ENCODE assay signal across 36 mouse cellular contexts in genomic region chr12:104053995-104054394, GRCm38 (mm10). TPM values are rescaled to one million over a fixed set of nuclear protein-coding genes. Genes with fewer than 3 reads are reported as not detected.
A peak's percentile ranks its signal among the peaks of the same experiment; 100 is the strongest.
DNase-seq lines count a peak whose midpoint lies in the region; ATAC-seq and TF ChIP-seq lines count a peak whose summit lies in the region.
"Had no signal": no experiment of that assay in that cellular context is flagged by ENCODE, and none has a peak within 500 bp of the region (broad histone marks: within the 10 kb centered on the region; RNA-seq: fewer than 3 reads in every experiment).

No protein-coding gene starts in this region.

- no peak for TF ChIP-seq CTCF in heart, postnatal 0 days (IDR thresholded peaks at IDR 0.05; ENCODE audit: low read depth)
- no peak for TF ChIP-seq CTCF in Patski (IDR thresholded peaks at IDR 0.05)

- no peak overlapping the region for H3K9ac ChIP-seq in heart, postnatal 0 days (replicated peaks; ENCODE audit: low read depth, low read length)
- H3K9ac ChIP-seq in heart, embryonic 12.5 days: no peak overlapping the region
- H3K9ac ChIP-seq: embryonic facial prominence, embryonic 13.5 days; hindbrain, embryonic 14.5 days; limb, embryonic 15.5 days; liver, embryonic 13.5 days; midbrain, embryonic 12.5 days; neural tube, embryonic 15.5 days had no signal

- CTCF ChIA-PET in Patski (lab: Charles Lee): no interaction called here

- no peaks in the 10 kb centered on the region for H3K79me2 ChIP-seq in myocyte (ENCODE audit: control insufficient read depth, insufficient read depth)

- POLR2A ChIA-PET in Patski (lab: Charles Lee): no interaction called here

- H3K4me3 ChIP-seq in heart, postnatal 0 days (ENCODE audit: low read depth, low read length): no peak overlapping the region
- no peak overlapping the region for H3K4me3 ChIP-seq in heart, embryonic 12.5 days
- H3K4me3 ChIP-seq in myocyte: no peak overlapping the region
- H3K4me3 ChIP-seq: embryonic facial prominence, embryonic 13.5 days; erythroblast, embryonic 14.5 days; gastrocnemius, adult 2 months; limb, embryonic 10.5 days; limb, embryonic 15.5 days; liver, embryonic 13.5 days; megakaryocyte, embryonic 14.5 days; midbrain, embryonic 12.5 days; neural tube, embryonic 15.5 days had no signal

- no peak for ATAC-seq in heart, postnatal 0 days (ENCODE audit: insufficient read depth, low read depth)
- ATAC-seq in heart, embryonic 12.5 days (ENCODE audit: insufficient number of reproducible peaks, low FRiP score): no peak
- peak; percentile 53 for ATAC-seq in Patski
- ATAC-seq in cerebellum, adult (ENCODE audit: insufficient number of reproducible peaks, low FRiP score, low TSS enrichment): no peak
- ATAC-seq: forebrain, embryonic 16.5 days; intestine, postnatal 0 days had no signal

- H3K27me3 ChIP-seq in heart, postnatal 0 days (ENCODE audit: control insufficient read depth, insufficient read depth, low read length): 0 out of 2 replicates have a peak, but pooled peaks cover 3% of the 10 kb centered on the region
- peaks cover 17% of the 10 kb centered on the region; the same call in 1 of the 2 replicates for H3K27me3 ChIP-seq in heart, embryonic 12.5 days (replicated peaks)
- H3K27me3 ChIP-seq in Patski: no peaks in the 10 kb centered on the region
- H3K27me3 ChIP-seq in myocyte (ENCODE audit: control insufficient read depth, insufficient read depth, insufficient read length): no peaks in the 10 kb centered on the region
- H3K27me3 ChIP-seq: embryonic facial prominence, embryonic 13.5 days; limb, embryonic 15.5 days; liver, embryonic 13.5 days; midbrain, embryonic 12.5 days had no signal

- no peak for TF ChIP-seq EP300 in heart, postnatal 0 days (IDR thresholded peaks at IDR 0.05; ENCODE audit: low read depth)

- H3K27ac ChIP-seq in heart, postnatal 0 days (ENCODE audit: low read depth): no peak overlapping the region
- H3K27ac ChIP-seq in heart, embryonic 12.5 days (ENCODE audit: poor library complexity, severe bottlenecking): no peak overlapping the region
- H3K27ac ChIP-seq: embryonic facial prominence, embryonic 13.5 days; gastrocnemius, adult 2 months; hindbrain, embryonic 14.5 days; limb, embryonic 10.5 days; limb, embryonic 15.5 days; liver, embryonic 13.5 days; midbrain, embryonic 12.5 days; neural tube, embryonic 15.5 days had no signal

- peak; percentile 13 for DNase-seq in heart, postnatal 0 days (ENCODE audit: low spot score)
- DNase-seq in Patski (ENCODE audit: low read depth, low spot score): no peak
- DNase-seq in lung, postnatal 10 days: peak; percentile 66
- DNase-seq in right cerebral cortex, postnatal 4 days: no peak
- DNase-seq: adrenal gland, postnatal 14 days; cerebellum, adult 11-12 months; cerebellum, adult 9-11 months; embryo, embryonic 11 days; gastrocnemius, adult 2 months; gastrocnemius, postnatal 36 days; heart, adult 18-20 months; heart, postnatal 10 days; kidney, adult 9 months; kidney, postnatal 14 days; liver, embryonic 13.5 days; right cerebral cortex, adult 18-20 months; thymus, postnatal 4 days had no signal

- no peak for TF ChIP-seq POLR2A in myocyte (IDR thresholded peaks at IDR 0.05; ENCODE audit: insufficient read length, low read depth)

- WGBS in heart, postnatal 0 days: 13% methylated on average over 1 of the region's 1 CpGs
- 50% methylated on average over 1 of the region's 1 CpGs for WGBS in heart, embryonic 12.5 days

- H3ac ChIP-seq in myocyte (ENCODE audit: control insufficient read depth, insufficient read length): no peak overlapping the region

- H3K36me3 ChIP-seq in heart, postnatal 0 days (replicated peaks; ENCODE audit: control insufficient read depth, insufficient read depth, low read length): no peaks in the 10 kb centered on the region
- H3K36me3 ChIP-seq in heart, embryonic 12.5 days: no peaks in the 10 kb centered on the region
- no peaks in the 10 kb centered on the region for H3K36me3 ChIP-seq in myocyte (ENCODE audit: control insufficient read depth, insufficient read depth)
- H3K36me3 ChIP-seq: embryonic facial prominence, embryonic 13.5 days; limb, embryonic 10.5 days; limb, embryonic 15.5 days; liver, embryonic 13.5 days; midbrain, embryonic 12.5 days; neural tube, embryonic 15.5 days had no signal

- H3K9me3 ChIP-seq in heart, postnatal 0 days (replicated peaks; ENCODE audit: control insufficient read depth, low read length): no peaks in the 10 kb centered on the region
- H3K9me3 ChIP-seq in heart, embryonic 12.5 days (replicated peaks): no peaks in the 10 kb centered on the region
- H3K9me3 ChIP-seq: embryonic facial prominence, embryonic 13.5 days; limb, embryonic 10.5 days; limb, embryonic 15.5 days; liver, embryonic 13.5 days; midbrain, embryonic 12.5 days; neural tube, embryonic 15.5 days had no signal

- no peaks in the 10 kb centered on the region for H3K4me1 ChIP-seq in heart, postnatal 0 days (ENCODE audit: control insufficient read depth, insufficient read depth)
- peaks cover 20% of the 10 kb centered on the region for H3K4me1 ChIP-seq in heart, embryonic 12.5 days (replicated peaks)
- H3K4me1 ChIP-seq: embryonic facial prominence, embryonic 13.5 days; limb, embryonic 10.5 days; liver, embryonic 13.5 days; midbrain, embryonic 12.5 days; neural tube, embryonic 15.5 days had no signal

- no peak overlapping the region for H3K4me2 ChIP-seq in heart, postnatal 0 days (ENCODE audit: low read depth, low read length)
- no peak overlapping the region for H3K4me2 ChIP-seq in heart, embryonic 12.5 days
- H3K4me2 ChIP-seq in myocyte (ENCODE audit: low read depth): no peak overlapping the region
- H3K4me2 ChIP-seq: embryonic facial prominence, embryonic 13.5 days; heart, embryonic 11.5 days; hindbrain, embryonic 14.5 days; limb, embryonic 15.5 days; liver, embryonic 13.5 days; midbrain, embryonic 12.5 days; neural tube, embryonic 15.5 days had no signal

- in situ Hi-C loops in Patski (cut with MboI; ENCODE audit: low pct_unique_long_range_greater_than_20kb): loop anchor here (25.0 kb wide), 1 partner anchor 858 kb away; no protein-coding TSS in a partner anchor

TF ChIP-seq in myocyte, 11 proteins besides CTCF, POLR2A, EP300 and RAD21:
- TF ChIP-seq CEBPB (IDR thresholded peaks at IDR 0.05; ENCODE audit: insufficient read depth, poor library complexity, severe bottlenecking) (peak; percentile 47; the same call in 1 of the 2 replicates), E2F4 (IDR thresholded peaks at IDR 0.05; ENCODE audit: insufficient read depth) (no peak), MYOD1 (IDR thresholded peaks at IDR 0.05; ENCODE audit: control insufficient read depth in 1 of 3, insufficient read length in 2 of 3, low read depth in 2 of 3) (peak in 1 of 3 experiments; percentile 38), MYOG (IDR thresholded peaks at IDR 0.05; ENCODE audit: control insufficient read depth in 1 of 3, insufficient read depth in 1 of 3, insufficient read length in 2 of 3, low read depth in 2 of 3) (peak in 2 of 3 experiments; percentile 15 to 65), TCF12 (IDR thresholded peaks at IDR 0.05; ENCODE audit: insufficient read depth, poor library complexity, severe bottlenecking) (no peak), MAX (IDR thresholded peaks at IDR 0.05; ENCODE audit: low read depth) (no peak)

RNA-seq across cellular contexts. Expression of gene Serpina12, which starts 9.8 kb away (rescaled TPM):
- total RNA-seq in heart, postnatal 0 days (2014; rRNA removed; ENCODE audit: low replicate concordance): not detected in 2 replicates
- polyA plus RNA-seq in heart, postnatal 0 days (2015; fragmentation: Nextera tagmentation; extraction: Ambion mirVana): not detected in 2 replicates
- polyA plus RNA-seq in heart, embryonic 12.5 days (2016; fragmentation: Nextera tagmentation; extraction: Ambion mirVana): not detected in 2 replicates
- polyA plus RNA-seq in Patski (2021) (not detected), myocyte (2012; fragmentation: generic; extraction: Trizol) (0.16 TPM)
- total RNA-seq: gastrocnemius, adult 2 months; gastrocnemius, postnatal 36 days; heart, postnatal 10 days; hematopoietic stem cell, adult 5-6 weeks; layer of hippocampus, adult 18-20 months; layer of hippocampus, postnatal 25 days had no signal
- polyA plus RNA-seq: embryonic facial prominence, embryonic 13.5 days; erythroblast, embryonic 14.5 days; forebrain, embryonic 11.5 days; forebrain, embryonic 16.5 days; heart, embryonic 11.5 days; hindbrain, embryonic 14.5 days; intestine, postnatal 0 days; limb, embryonic 10.5 days; liver, embryonic 13.5 days; midbrain, embryonic 12.5 days; neural tube, embryonic 15.5 days had no signal

RNA-seq across cellular contexts. Expression of gene Serpina9, which starts 40.4 kb away (rescaled TPM):
- 0.08 TPM in 1 of 2 replicates, not detected in the other for total RNA-seq in heart, postnatal 0 days (2014; rRNA removed; ENCODE audit: low replicate concordance)
- 0.11 and 0.14 TPM in 2 replicates for polyA plus RNA-seq in heart, postnatal 0 days (2015; fragmentation: Nextera tagmentation; extraction: Ambion mirVana)
- polyA plus RNA-seq in heart, embryonic 12.5 days (2016; fragmentation: Nextera tagmentation; extraction: Ambion mirVana): 0.17 and 0.28 TPM in 2 replicates
- polyA plus RNA-seq in Patski (2021) (0.08 TPM), myocyte (2012; fragmentation: generic; extraction: Trizol) (0.14 TPM)
- total RNA-seq: gastrocnemius, adult 2 months; gastrocnemius, postnatal 36 days; heart, postnatal 10 days; hematopoietic stem cell, adult 5-6 weeks had no signal
- polyA plus RNA-seq: erythroblast, embryonic 14.5 days; forebrain, embryonic 11.5 days; forebrain, embryonic 16.5 days; hindbrain, embryonic 14.5 days; intestine, postnatal 0 days; limb, embryonic 10.5 days; liver, embryonic 13.5 days; neural tube, embryonic 15.5 days had no signal

RNA-seq across cellular contexts. Expression of gene Serpina5, which starts 46.9 kb away (rescaled TPM):
- not detected in 2 replicates for total RNA-seq in heart, postnatal 0 days (2014; rRNA removed; ENCODE audit: low replicate concordance)
- polyA plus RNA-seq in heart, postnatal 0 days (2015; fragmentation: Nextera tagmentation; extraction: Ambion mirVana): not detected in 2 replicates
- not detected in 2 replicates for polyA plus RNA-seq in heart, embryonic 12.5 days (2016; fragmentation: Nextera tagmentation; extraction: Ambion mirVana)
- 0.06 TPM for polyA plus RNA-seq in Patski (2021)
- polyA plus RNA-seq in myocyte (2012; fragmentation: generic; extraction: Trizol): not detected
- total RNA-seq: gastrocnemius, adult 2 months; gastrocnemius, postnatal 36 days; heart, adult 18-20 months; heart, postnatal 10 days; hematopoietic stem cell, adult 5-6 weeks; layer of hippocampus, adult 18-20 months; layer of hippocampus, postnatal 25 days had no signal
- polyA plus RNA-seq: embryonic facial prominence, embryonic 13.5 days; erythroblast, embryonic 14.5 days; forebrain, embryonic 11.5 days; forebrain, embryonic 16.5 days; heart, embryonic 11.5 days; hindbrain, embryonic 14.5 days; limb, embryonic 10.5 days; limb, embryonic 15.5 days; midbrain, embryonic 12.5 days; neural tube, embryonic 15.5 days; thymus, postnatal 0 days had no signal

RNA-seq across cellular contexts. Expression of gene Serpina3a, which starts 58.5 kb away (rescaled TPM):
- not detected in 2 replicates for total RNA-seq in heart, postnatal 0 days (2014; rRNA removed; ENCODE audit: low replicate concordance)
- polyA plus RNA-seq in heart, postnatal 0 days (2015; fragmentation: Nextera tagmentation; extraction: Ambion mirVana): not detected in 2 replicates
- polyA plus RNA-seq in heart, embryonic 12.5 days (2016; fragmentation: Nextera tagmentation; extraction: Ambion mirVana): not detected in 2 replicates
- polyA plus RNA-seq in Patski (2021) (not detected), myocyte (2012; fragmentation: generic; extraction: Trizol) (not detected)
- total RNA-seq: adrenal gland, postnatal 14 days; gastrocnemius, adult 2 months; gastrocnemius, postnatal 36 days; heart, adult 18-20 months; heart, postnatal 10 days; hematopoietic stem cell, adult 5-6 weeks; layer of hippocampus, adult 18-20 months; layer of hippocampus, postnatal 25 days had no signal
- polyA plus RNA-seq: embryonic facial prominence, embryonic 13.5 days; erythroblast, embryonic 14.5 days; forebrain, embryonic 11.5 days; forebrain, embryonic 16.5 days; heart, embryonic 11.5 days; hindbrain, embryonic 14.5 days; limb, embryonic 10.5 days; limb, embryonic 15.5 days; liver, embryonic 13.5 days; midbrain, embryonic 12.5 days; neural tube, embryonic 15.5 days; thymus, postnatal 0 days had no signal

Comparison
In these comparisons a context has a peak if more than half of its experiments do, and no peak if none do; other contexts are left out.
1. DNase-seq: peak in heart, postnatal 0 days (single experiment) and lung, postnatal 10 days (single experiment); none in Patski (single experiment) and right cerebral cortex, postnatal 4 days (single experiment).